Mouse (Mus musculus): ENCODE results near the gene Cd300lg.

Cd300lg gene

GRCm38 (mm10) chr11:102051954-102052353 lies 10.6 kb downstream of the Cd300lg start:
- WGBS = 66% methylated on average over 4 of the region's 4 CpGs

GRCm38 (mm10) chr11:102052697-102053096 lies 11.4 kb downstream of the Cd300lg start:
- 71% methylated on average over 12 of the region's 12 CpGs for whole genome bisulfite sequencing

GRCm38 (mm10) chr11:102053183-102053582 lies 11.9 kb downstream of the Cd300lg start:
- WGBS = 66% methylated on average over 7 of the region's 7 CpGs

- WGBS = 31% methylated on average over 9 of the region's 9 CpGs
These were observed 12.5 kb downstream of the Cd300lg start for GRCm38 (mm10) chr11:102053847-102054246.

GRCm38 (mm10) chr11:102061236-102061940 lies 20.1 kb downstream of the Cd300lg start:
- 9% methylated on average over 23 of the region's 23 CpGs for WGBS

- WGBS = 61% methylated on average over 16 of the region's 16 CpGs
These were observed 20.7 kb downstream of the Cd300lg start for GRCm38 (mm10) chr11:102061941-102062473.

GRCm38 (mm10) chr11:102063076-102063475 lies 21.8 kb downstream of the Cd300lg start:
- WGBS = 81% methylated on average over 13 of the region's 13 CpGs

GRCm38 (mm10) chr11:102068969-102069368 lies 27.7 kb downstream of the Cd300lg start:
- WGBS = 65% methylated on average over 2 of the region's 2 CpGs

- WGBS = 59% methylated on average over 11 of the region's 11 CpGs
These were observed 28.3 kb downstream of the Cd300lg start for GRCm38 (mm10) chr11:102069633-102070032.

GRCm38 (mm10) chr11:102070426-102070825 lies 29.1 kb downstream of the Cd300lg start:
- 7% methylated on average over 13 of the region's 13 CpGs for WGBS

GRCm38 (mm10) chr11:102072729-102073128 lies 31.4 kb downstream of the Cd300lg start:
- 88% methylated on average over 5 of the region's 5 CpGs for WGBS

- 71% methylated on average over 14 of the region's 14 CpGs for WGBS
These were observed 32.4 kb downstream of the Cd300lg start for GRCm38 (mm10) chr11:102073722-102074121.

- WGBS = 2% methylated on average over 18 of the region's 18 CpGs
These were observed 41.0 kb downstream of the Cd300lg start for GRCm38 (mm10) chr11:102082322-102082721.

- 25% methylated on average over 4 of the region's 4 CpGs for WGBS
These were observed 41.9 kb downstream of the Cd300lg start for GRCm38 (mm10) chr11:102083193-102083592.

- WGBS = 32% methylated on average over 7 of the region's 7 CpGs
These were observed 42.9 kb downstream of the Cd300lg start for GRCm38 (mm10) chr11:102084159-102084558.

GRCm38 (mm10) chr11:102086331-102086730 lies 45.0 kb downstream of the Cd300lg start:
- WGBS = 4% methylated on average over 3 of the region's 3 CpGs

GRCm38 (mm10) chr11:102087081-102087751 lies 45.9 kb downstream of the Cd300lg start:
- under 1% methylated on average over 39 of the region's 39 CpGs for WGBS

GRCm38 (mm10) chr11:102087931-102088898 lies 46.9 kb downstream of the Cd300lg start, which contains the start of gene Mpp2:
Gene Mpp2, minus strand, starts transcription at chr11:102088515.
- under 1% methylated on average over 49 of the region's 49 CpGs for WGBS

GRCm38 (mm10) chr11:102089088-102089808 lies 47.9 kb downstream of the Cd300lg start:
- WGBS = under 1% methylated on average over 20 of the region's 20 CpGs

- WGBS = 80% methylated on average over 3 of the region's 3 CpGs
These were observed 54.4 kb downstream of the Cd300lg start for GRCm38 (mm10) chr11:102095676-102096075.

- WGBS = 63% methylated on average over 5 of the region's 5 CpGs
These were observed 55.1 kb downstream of the Cd300lg start for GRCm38 (mm10) chr11:102096446-102096845.
